Mouse (Mus musculus) T-helper 2 cell (primary cell): ENCODE results near the gene Rflnb.
"Not testable (repeated sequence)": the region's sequence is repeated elsewhere in the genome, so short reads cannot be mapped to it uniquely, and the experiment has no call there.

Source experiments
- in situ Hi-C: fragments of 300-600 bp; cut with MboI, MseI; formaldehyde crosslinking; loops from one replicate; pipeline ENCODE4 v1.15.1; 2025; ENCODE audit warnings: high pct_unique_total_duplicates

The Rflnb gene

DNA sequence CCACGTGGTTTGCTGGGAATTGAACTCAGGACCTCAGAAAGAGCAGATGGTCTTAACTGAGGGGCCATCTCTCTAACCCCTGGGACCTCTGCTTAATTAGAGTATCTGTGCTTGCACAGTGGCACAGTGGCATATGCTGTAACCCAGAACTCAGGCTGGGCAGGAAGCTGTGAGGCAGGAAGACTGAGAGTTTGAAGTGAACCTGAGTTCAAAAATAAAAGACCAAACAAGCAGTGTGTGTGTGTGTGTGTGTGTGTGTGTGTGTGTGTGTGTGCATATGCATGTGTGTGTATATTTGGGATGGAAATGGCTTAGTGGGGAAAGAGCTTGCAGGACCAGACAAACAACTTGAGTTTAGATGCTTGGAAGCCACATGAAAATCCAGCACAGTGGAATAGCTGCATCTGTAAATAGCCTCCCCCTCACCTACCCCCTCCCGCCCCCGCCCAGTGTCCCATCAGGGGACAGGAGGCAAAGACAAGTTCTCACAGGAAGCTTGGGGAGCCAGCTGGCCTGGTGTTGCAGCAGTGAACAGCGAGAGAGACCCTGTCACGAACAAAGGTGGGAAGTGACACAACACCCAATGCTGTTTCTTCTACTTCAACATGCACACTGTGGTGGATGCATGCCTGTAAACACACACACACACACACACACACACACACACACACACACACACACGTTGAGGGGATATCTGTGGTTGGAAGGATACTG, 10.2 kb upstream of the Rflnb start:
- in situ Hi-C loops: no loop called here

DNA sequence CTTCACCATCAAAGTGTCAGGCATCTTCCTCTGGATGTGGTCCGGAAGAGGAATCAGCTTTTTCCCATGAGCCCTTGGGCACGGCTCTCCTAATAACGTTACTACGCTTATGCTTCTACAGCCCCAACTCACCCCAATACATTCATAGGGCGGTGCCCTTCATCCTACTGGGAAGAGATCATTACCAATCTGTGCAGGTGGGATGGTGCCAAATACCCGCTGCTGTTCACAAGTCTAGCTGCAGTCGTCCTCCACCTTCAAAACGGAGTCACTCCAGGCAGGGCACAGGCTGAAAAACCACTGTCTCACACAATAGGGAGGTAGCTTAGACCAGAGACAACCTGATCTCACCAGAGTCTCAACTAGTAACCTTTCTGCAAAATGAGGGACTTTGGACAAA, 7.6 kb upstream of the Rflnb start:
- in situ Hi-C loops: no loop called here

DNA sequence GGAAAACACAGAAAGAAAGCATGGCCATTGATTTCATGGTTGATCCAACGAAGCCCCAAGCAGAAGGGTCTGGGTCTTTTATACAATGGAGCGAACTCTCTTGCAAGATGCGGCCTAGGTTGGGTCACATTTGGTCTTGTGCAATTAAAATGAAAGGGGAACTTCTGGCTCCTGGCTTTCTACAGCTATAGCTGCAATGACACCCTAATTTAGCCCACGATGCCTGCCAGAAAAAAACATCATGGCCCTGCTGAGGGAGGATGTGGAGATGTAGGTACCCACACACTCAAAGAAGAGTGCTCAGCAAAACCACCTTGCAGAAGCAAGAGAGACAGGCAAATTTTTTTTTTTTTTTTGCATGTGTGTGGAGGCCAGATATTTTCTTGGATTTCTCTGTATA, 6.3 kb upstream of the Rflnb start:
- in situ Hi-C loops: no loop called here

DNA sequence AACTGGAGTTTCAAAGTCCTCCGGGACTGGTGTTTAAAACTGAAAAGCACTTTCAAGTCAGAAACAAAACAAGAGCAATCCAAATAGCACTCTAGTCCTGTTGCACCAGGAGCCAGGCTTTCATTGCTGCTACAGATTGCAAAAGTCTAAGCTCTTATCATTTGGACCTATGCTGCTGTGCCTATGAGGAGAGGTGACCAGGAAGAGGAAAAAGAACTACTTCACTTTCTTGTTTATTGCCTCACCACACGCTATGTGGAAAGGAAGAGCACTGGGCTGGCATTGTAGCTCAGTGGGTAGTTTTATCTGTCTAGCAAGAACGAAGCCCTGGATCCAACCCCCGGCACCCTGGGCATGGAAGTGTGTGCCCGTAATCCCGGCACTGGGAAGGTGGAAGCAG, 5.8 kb upstream of the Rflnb start:
- in situ Hi-C loops: no loop called here

- in situ Hi-C loops: no loop called here
These were observed 487 bp upstream of the Rflnb start for GRCm38 (mm10) chr11:76028072-76028465.

DNA sequence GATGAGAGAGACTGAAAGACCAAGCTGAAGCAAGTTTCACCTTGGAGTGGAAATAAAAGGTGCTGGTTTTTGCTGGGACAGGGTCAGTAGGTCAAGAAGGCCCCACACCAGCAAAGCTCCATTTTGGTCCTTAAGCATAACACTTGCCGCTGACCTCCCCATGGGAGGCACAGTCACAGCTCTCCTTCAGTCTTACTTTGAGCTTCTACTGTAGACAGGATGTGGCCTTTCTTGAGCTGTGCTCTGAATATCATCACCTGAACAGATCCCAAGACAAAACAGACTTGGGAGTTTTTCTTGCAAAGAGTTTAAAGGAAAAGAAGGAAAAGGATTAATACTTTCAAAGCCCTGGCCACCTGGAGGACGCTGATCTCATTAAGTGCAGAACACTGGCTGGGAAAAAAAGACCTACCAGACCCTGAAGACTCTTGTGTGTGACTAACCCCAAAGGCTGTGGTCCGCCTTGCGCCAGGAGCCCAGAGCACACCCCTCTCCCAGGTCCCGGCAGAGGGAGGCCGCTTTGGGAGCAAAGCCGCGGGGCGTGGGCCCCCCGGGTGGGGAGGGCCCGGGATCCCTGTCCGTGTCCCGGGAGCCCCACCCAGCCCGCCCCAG, 949 bp downstream of the Rflnb start:
- in situ Hi-C loops: no loop called here

GRCm38 (mm10) chr11:76025080-76025583, 2.5 kb downstream of the Rflnb start:
- in situ Hi-C loops: no loop called here

GRCm38 (mm10) chr11:76020916-76021315, 6.7 kb downstream of the Rflnb start:
- in situ Hi-C loops: no loop called here

GRCm38 (mm10) chr11:76019879-76020278, 7.7 kb downstream of the Rflnb start:
- in situ Hi-C loops: no loop called here

DNA sequence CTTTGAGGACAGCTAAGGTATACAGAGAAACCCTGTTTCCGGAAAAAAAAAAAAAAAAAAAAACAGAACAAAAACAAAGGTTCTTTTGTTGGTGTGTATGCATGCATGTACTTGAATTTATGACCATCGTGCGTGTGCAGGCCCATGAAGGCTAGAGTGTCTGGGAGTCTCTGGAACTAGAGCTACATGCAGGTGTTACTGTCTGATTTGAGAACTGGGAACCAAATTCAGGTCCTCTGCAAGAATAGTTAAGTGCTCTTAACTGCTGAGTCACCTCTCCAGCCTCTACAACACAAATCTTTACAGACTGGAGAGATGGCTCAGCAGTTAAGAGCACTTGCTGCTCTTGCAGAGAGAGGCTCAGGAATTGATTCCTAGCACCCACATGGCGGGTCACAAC, 11.8 kb downstream of the Rflnb start:
- in situ Hi-C loops: no loop called here

- in situ Hi-C loops: no loop called here
These were observed 12.3 kb downstream of the Rflnb start for GRCm38 (mm10) chr11:76015251-76015650.

GRCm38 (mm10) chr11:76010838-76011624, 16.6 kb downstream of the Rflnb start:
- in situ Hi-C loops: no loop called here

DNA sequence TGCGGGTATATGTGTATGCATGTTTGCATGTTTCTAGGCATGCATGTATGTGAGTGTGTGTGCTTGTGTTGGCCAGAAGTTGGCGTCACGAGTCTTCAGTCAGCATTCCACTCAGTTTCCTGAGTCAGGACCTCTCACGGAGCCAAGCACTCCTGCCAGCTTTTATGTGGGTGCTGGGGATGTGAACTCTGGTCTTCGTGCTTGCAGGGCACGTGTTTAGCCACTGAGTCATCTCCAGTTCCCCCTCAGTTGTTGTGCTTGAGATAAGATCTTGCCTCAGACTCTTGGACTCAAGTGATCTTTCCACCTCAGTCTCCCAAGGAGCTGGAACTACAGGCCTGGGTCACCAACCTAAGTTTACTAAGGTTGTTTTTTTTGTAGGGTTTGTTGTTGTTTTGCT, 18.5 kb downstream of the Rflnb start:
- in situ Hi-C loops: no loop called here

DNA sequence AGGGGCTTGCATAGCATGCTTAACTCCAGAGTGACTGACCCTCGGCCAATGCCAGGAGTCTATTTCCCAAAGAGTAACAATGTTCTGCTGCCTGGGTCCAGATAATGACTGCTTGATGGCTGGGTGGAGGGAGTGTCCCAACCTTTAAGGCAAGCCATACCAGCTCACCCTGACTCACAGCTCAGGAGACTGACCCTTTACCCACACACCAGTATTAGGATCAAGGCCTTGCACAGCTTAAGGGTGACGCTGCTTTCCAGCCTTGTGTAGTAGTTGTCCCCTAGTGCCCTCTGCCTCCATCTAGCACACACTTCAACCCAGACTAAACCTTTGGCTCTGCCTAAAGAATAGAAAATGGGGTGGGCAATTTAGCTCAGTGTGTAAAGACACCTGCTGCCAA, 19.4 kb downstream of the Rflnb start:
- in situ Hi-C loops: no loop called here

DNA sequence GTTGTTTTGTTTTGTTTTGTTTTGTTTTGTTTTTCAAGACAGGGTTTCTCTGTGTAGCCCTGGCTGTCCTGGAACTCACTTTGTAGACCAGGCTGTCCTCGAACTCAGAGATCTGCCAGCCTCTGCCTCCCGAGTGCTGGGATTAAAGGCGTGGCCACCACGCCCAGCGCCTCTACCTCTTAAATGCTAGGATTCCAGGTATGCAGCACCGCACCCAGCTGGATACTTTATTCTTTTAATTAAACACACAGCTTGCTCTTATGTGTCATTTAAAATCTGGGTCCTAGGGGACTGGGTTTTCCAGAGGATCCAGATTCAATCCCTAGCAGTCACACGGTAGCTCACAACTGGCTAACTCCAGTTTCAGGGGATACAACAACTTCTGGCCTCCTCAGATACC, 23.3 kb downstream of the Rflnb start:
- in situ Hi-C loops: not testable (repeated sequence)

DNA sequence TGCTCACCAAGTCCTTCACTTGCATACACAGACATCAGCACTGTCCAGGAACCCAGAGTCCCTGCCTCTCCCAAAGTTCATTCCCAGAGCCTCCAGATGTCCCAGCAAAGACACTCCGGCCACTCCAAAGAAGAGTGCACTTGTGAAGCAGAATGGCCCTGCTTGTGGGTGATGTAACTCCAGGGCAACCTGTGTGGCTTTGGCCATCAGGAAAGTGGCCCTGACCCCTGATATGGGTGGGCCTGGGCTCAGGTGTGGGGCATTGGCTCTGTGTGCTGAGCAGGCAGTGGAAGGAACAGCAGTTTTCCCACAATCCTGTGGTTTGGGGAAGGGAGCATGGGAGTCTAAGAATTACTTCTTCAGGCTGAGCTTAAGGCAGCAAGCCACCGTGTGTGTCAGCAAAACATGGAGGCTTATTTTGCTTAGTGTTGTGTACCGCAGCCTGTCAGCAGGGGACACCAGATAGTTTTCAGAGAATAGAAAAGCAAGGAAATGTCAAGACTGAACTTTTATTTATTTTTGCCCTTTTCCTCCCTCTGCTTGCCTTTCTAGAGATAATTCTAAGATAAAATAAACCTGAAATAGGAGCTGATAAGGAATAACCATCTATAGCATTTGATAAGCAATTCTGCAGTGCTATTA, 26.2 kb downstream of the Rflnb start:
- in situ Hi-C loops: no loop called here

DNA sequence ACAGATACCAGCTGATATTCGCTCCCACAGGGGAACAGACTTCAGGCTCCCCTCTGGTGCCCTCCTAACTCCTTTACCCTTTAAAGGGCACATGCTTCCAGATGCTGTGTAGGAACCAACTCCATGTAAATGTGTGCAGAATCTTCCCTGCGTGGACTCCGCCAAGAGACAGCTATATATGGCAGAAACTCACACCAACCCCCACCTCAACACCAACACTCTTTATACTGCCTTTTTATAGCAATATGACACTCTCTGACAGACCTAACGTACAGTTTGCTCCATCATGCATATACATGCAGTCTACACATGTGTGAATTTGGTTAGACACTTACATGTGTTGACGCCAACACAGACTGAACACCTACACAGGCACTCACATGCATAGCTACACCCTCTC, 26.9 kb downstream of the Rflnb start:
- in situ Hi-C loops: no loop called here

DNA sequence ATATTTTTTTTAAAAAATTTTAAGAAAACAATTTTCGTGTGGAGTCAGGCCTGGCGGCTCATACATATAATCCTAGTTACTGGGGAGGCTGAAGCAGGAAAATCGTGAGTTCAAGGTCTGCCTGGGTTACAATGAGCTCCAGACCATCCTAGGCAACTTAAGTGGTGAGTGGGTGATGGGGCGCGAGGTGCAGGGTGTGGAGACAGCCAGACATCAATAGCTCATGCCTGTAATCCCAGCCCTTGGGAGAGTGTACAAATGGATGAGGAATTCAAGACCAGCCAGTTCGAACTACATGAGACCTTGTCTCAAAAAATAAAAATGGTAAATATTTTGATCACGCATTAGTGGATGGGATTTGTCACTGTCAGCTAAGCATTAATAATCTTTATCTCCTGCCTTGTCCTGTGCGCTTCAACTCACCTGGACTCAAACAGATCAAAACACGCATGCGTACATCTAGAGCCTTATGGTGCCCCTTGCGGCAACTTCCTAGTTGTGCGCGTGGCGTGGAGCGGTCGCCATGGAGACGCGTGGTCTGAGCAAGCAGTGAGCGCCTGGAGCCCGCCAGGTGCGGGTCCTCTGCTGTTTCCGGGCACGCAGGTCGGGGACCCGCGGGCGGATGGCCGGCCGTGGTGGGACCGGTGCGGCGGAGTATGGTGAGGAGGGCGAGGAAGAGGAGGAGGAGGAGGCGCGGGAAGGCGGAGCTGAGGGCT, 28.0 kb downstream of the Rflnb start, which contains the start of gene 1700016K19Rik:
TSS of gene 1700016K19Rik (plus strand) at position 473 of the 716 bp plus-strand sequence.
- in situ Hi-C loops: no loop called here

GRCm38 (mm10) chr11:75994357-75994756, 33.2 kb downstream of the Rflnb start:
- in situ Hi-C loops: no loop called here

DNA sequence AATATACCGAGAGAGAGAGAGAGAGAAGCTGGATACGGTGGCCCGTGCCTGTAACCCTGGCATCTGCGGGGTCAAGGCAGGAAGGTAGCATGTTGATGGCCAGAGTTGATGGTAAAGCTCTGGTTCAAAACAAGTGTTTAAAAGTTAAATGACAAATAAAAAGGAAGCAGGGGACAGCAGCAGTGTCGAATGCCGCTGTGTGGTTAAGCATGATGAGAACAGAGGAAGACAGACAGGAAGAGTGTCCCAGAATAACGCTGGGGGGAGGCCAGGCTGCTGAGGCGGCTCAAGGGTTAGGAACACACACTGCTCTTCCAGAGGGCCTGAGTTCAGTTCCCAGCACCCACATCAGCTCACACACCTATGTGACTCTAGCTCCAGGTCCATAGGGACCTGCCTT, 35.1 kb downstream of the Rflnb start:
- in situ Hi-C loops: no loop called here

- in situ Hi-C loops: no loop called here
These were observed 35.7 kb downstream of the Rflnb start for GRCm38 (mm10) chr11:75991911-75992310.
